Mouse (Mus musculus): ENCODE measurements around the gene C1qtnf2.

The C1qtnf2 gene

GRCm38 (mm10) chr11:43484057-43484456 lies 10.0 kb downstream of the C1qtnf2 start:
- DNase-seq, result no peak

GRCm38 (mm10) chr11:43484652-43485051 lies 10.6 kb downstream of the C1qtnf2 start:
- DNase-seq, result no peak

GRCm38 (mm10) chr11:43485855-43486254 lies 11.8 kb downstream of the C1qtnf2 start:
- no peak for DNase-seq

DNA sequence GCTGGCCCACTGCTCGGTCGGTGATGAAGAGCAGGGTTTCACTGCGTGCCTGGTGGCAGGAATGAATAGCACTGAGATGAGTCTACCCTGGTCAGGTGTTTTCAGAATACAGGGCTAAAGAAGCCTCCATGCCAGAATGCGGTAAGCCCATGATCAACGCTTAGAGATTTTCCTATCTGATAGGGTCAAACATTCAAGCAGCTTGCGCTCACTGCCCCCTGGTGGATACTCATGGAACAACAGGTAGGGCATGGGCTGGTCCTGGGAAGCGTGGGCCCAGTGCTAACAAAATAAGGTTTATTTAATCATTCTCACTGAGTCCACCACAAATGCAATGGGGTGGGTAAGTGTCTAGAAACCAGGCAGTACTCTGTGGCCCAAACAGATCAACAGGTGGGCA lies 18.6 kb downstream of the C1qtnf2 start:
- peak; percentile 78 for DNase-seq

DNA sequence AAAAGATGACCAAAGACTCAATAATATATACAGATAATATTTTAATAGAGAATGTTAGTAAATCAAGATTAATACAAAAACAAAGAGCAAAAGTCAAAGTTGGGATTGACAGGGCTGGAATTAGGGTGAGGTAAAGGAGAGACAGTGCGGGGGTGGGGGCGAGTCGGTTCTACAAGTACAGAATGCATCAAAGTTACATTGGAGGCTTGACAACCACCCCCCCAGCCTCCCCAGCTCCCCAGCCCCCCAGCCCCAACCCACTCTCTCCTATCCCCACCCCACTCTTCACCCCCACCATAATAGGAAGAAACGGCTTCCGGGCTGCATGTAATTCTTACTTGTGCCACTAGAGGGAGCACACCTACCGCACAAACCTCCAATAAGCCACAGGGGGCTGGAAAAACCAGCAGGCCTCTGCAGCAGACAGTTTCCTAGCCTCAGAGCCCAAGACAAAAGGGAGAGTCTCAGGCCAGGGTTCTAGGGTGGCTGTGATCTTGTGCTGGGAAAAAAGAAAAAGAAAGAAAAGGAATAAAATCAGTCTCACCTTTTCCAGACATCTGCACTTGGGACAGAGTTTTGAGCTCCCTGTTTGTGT lies 19.8 kb downstream of the C1qtnf2 start:
- DNase-seq, result peak; percentile 76

DNA sequence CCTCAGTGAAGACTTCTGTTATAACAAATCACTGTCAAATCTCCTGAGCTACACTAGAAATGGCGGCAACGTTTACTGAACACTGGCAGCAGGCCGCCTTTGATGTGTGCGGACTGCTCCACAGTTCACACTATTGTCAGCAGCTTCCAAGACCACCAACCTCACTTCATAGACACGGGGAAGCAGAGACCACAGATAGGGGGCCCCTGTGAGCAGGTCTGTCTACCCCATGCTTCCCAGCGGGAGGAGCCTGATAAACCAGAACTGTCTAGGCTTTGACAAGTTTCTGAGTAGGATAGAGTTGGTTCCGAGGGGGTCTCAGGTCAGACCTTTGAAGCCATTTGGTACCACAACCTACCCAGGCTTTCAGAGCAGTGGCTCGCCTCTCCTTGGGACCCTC lies 21.0 kb downstream of the C1qtnf2 start:
- DNase-seq, result no peak

- DNase-seq, result peak; percentile 75
These were observed 21.5 kb downstream of the C1qtnf2 start for GRCm38 (mm10) chr11:43495532-43495931.

GRCm38 (mm10) chr11:43501256-43501655 lies 27.2 kb downstream of the C1qtnf2 start:
- no peak for DNase-seq

DNA sequence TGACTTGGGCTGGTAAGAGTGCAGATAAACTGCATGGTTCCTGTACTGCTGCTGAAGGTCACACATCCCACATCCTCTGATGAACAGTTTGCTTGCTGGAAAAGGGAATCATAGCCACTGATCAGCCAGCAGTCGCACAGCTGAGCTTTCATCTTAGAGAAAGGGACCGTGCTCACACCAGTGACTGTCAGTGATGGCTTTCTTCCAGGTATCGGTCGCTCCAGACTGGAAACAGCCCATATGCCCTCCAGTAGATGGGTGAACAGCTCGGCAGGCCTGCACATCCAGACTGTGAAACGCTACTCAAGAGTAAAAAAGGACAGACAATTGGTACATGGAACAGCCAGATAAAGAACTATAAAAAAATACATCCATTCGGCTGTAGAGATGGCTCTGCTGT lies 31.1 kb downstream of the C1qtnf2 start:
- no peak for DNase-seq

DNA sequence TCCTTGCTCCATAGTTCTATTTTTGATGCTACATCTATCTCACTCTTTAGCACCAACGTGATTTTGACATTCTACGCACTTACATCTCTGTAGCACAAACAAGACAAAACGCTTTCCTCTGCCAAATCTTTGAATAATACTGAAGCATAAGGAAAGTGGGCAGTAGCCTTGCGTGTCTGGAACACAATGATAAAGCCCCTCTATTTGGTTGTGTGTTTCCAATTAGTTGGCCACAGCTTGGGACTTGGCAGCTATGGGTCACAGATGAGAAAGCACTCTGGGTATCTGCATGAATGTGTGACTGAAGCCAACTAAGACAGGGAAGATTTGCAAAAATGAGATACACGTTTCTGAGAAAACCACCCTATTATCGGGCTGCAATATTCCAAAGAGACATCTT lies 33.9 kb downstream of the C1qtnf2 start:
- no peak for DNase-seq

- DNase-seq, result no peak
These were observed 35.8 kb downstream of the C1qtnf2 start for GRCm38 (mm10) chr11:43509878-43510277.

DNA sequence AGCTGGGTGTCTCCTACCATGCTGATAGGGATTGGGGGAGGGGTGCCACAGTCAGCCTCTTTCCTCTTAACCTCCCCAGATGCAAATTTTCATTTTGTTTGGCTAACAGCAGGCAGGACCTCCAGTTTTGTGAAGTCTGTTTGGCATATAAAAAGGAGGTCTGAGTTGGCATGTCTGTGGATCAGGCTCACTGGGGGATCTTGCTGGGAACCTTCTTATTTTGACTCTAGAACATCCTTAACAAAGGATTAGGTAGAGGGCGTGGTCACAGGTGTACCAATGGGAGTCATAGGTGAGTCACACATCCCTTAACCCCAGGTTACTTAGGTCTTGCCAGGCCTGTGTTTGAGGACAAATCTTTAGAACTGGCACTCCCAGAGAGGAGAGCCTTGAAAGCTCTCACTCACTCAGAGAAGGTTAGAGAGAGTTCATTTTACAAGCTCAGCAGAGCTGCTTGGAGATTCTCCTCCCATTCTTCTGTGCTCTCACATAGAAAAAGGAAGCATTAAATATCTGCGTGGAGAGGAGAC lies 38.6 kb downstream of the C1qtnf2 start:
- DNase-seq, result no peak

DNA sequence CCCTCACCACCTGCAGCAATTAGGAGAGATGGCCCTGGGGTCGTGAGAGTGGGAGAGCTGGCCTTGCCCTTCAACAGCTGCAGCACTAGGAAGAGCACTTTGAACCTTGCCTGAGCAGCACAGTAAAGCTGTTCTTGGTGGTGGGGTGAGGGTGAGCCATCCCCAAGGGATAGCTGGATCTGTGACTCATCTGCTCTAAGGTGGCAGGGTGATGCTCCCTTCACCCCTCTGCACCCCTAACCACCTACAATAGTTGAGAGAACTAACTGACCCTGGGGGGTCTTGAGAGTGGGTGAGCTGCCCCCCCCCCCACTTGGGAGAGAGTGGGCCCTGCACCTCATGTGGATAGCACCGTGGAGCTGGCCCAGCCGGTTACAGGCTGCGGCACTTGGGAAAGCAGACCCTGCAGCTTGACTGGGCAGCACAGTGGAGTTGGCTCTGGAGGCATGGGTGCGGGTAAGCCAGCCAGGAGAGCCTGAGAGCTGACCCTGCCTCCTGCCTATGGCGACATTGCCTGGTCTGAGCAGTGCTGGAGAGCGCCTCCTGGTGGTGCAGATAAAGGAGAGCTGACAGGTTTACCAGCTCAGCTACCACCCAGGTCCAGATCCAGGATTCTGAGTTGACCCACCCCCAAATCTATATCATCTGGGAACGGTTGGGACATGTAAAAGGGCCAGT lies 42.4 kb downstream of the C1qtnf2 start:
- DNase-seq, result peak; percentile 38

- no peak for DNase-seq
These were observed 43.6 kb downstream of the C1qtnf2 start for GRCm38 (mm10) chr11:43517641-43518040.

DNA sequence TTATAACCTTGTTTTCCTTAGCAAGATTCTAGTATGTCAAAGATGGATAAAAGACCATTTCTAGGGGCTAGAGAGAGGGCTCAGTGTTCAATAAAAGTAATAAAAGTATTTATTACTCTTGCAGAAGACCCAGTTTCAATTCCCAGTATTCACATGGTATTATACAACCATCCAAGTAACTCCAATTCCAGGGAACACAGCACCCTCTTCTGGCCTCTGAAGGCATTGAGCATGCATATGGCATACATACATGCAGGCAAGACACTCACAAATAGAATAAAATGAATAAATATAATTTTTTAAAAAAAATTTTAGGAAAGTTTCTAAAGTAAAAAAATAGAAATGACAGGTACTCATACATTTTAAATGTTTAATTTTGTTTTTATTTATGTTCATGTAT lies 44.0 kb downstream of the C1qtnf2 start:
- no peak for DNase-seq

DNA sequence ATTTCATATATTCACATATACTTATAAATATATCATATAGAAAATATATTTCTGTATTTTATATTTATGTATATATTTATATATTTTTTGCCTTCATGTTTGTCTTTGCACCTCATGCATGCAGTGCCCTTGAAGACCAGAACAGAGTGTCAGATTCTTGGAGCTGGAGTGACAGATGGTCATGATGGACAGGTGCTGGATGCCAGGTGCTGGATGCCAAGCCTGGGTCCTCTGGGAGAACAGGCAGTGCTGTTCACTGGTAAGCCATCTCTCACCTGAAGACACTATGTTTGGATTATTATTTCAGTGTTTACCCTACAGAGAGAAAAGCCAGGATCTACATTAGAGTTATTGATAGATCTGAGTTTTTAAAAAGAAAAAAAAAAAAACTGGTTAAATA lies 44.7 kb downstream of the C1qtnf2 start:
- DNase-seq, result no peak

- DNase-seq, result no peak
These were observed 46.4 kb downstream of the C1qtnf2 start for GRCm38 (mm10) chr11:43520521-43520920.

DNA sequence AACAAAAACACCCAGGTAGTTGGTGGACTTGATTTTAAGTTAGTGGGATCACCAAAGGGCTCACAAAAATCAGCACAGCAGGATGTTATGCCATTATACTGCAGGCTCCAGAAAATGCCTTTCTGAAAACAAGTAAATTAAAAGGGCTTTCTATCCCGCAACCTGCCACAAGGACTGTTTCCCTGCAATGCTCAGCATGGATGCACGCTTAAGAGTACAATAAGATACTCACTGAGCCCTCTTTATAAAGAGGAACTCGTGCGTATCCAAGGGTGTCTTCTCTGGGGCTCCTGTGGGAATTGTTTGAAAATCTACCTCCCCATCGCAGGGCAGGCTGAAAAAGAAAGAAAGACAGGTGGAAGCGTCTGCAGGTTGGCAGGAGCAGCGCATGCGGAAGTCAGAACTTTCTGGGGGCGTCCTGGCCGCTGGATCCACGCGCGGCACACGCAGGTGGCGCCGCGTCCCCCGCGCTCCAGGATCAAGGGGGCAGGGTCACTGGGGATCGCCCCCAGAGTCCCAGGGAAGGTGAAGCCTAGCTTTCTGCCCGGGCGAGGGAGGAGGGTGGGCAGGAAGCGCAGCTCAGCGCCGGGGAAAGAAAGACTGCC lies 54.1 kb downstream of the C1qtnf2 start:
- no peak for DNase-seq

- peak; percentile 83 for DNase-seq
These were observed 54.8 kb downstream of the C1qtnf2 start, which contains the start of gene Ccnjl for GRCm38 (mm10) chr11:43528683-43529499. Ccnjl (plus strand) TSS chr11:43528784.

GRCm38 (mm10) chr11:43530043-43530442 lies 56.0 kb downstream of the C1qtnf2 start:
- DNase-seq, result no peak

DNA sequence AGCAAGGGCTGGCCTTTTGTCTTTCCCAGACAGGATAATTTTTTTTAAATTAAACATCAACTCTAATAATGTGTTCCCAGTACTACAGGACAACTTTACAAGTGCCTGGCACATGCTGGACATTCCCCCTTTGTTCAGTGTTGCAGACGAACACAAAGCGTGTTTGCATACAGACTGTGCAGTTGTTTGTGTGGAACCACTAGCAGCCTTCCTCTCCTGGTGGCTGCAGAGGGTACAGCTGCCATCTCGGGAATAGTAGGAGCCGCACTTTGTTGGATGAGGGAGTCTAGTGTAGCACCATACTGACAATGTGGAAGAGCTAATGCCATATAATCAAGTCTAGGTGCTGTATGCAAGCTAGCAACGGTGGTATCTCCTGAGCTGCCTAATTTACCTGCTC lies 57.5 kb downstream of the C1qtnf2 start:
- DNase-seq, result no peak

- DNase-seq, result peak; percentile 30
These were observed 63.0 kb downstream of the C1qtnf2 start for GRCm38 (mm10) chr11:43537074-43537473.

DNA sequence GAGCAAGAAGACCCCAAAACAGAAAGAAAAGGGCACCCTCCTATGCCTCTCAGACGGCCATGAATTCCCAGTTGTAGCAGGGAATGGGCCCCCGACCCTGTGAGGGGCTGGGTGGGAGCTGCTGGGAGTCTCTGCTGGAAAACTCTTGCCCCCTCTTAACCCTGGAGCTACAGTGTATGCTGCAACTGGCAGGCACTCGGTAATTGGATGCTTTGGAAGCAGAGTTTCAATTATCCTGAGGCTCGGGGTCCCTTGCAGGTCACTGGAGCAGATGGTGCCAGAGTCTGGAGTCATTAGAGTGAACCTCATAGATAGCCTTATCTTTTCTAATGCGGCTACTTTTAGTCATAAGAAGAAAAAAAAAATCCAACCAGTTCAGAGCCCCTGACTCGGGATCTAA lies 65.8 kb downstream of the C1qtnf2 start:
- no peak for DNase-seq

Measured in kidney, postnatal 14 days (tissue).